Mouse (Mus musculus) kidney, adult 2 months (tissue): Measurements from ENCODE around the gene Kif11.

Experiments
- CTCF ChIP-seq: fragments of 200-500 bp; conservative IDR thresholded peaks from 2 replicates; pipeline ENCODE4 v1.5.1; 2011; ENCODE audit warnings: low read depth, mild to moderate bottlenecking, control low read depth, low read length, moderate library complexity, mixed read lengths; ENCODE audit not compliant: insufficient read depth, insufficient read length
- POLR2A ChIP-seq: fragments of 200-500 bp; IDR thresholded peaks from one replicate; pipeline ENCODE4 v1.6.1; 2011; ENCODE audit warnings: low read depth, low read length, control low read depth

- TF ChIP-seq CTCF, result no peak
- TF ChIP-seq POLR2A, result no peak
These were observed 38.5 kb upstream of the Kif11 start, which contains the start of gene Ide for GRCm38 (mm10) chr19:37337752-37338151.
